Mouse (Mus musculus): Measurements from ENCODE around the gene Pla1a.
A peak's percentile ranks its signal among the peaks of the same experiment; 100 is the strongest.

Gene Pla1a

DNA sequence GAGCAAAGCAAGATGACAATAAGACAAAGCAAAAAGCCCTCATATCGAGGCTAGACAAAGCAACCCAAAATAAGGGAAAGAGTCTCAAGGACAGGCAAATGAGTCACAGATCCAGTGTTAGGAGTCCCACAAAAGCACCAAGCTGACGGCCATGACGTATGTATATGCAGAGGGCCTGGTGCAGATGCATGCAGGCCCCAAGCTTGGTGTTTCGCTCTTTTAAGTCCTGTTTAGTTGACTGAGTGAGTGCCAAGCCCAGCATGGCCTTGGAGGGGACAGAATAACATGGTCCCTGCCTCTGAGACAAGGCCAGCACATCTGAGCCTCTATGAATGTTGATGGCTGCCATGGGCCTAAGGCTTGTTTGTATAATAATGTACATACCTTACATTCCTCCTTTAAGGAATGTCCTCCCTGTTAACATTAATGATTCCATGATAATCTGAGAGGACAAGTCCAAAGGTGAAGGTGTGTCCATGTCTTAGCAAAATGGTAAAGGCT, 1.4 kb upstream of the Pla1a start:
- no peak for ATAC-seq (ENCODE audit: low TSS enrichment)

DNA sequence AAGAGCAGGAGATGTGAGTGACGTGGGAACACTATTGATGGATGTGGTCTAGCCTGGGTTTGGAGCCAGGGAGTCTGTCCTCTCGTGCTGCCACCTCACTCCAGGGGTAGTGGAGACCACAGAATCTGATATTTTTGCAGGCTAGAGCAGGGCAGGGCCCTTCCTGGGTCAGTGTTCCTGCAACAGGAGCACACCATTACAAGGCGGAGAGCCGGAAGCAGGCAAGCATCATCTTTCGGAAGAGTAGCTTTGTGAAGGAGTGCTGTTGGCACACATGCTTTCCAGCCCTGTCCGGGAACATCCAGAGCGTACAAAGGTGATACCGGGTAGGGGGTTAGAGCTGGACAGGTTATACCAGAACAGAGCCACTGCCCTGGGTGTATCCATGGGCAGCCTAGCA, 569 bp upstream of the Pla1a start:
- no peak for ATAC-seq (ENCODE audit: low TSS enrichment)

DNA sequence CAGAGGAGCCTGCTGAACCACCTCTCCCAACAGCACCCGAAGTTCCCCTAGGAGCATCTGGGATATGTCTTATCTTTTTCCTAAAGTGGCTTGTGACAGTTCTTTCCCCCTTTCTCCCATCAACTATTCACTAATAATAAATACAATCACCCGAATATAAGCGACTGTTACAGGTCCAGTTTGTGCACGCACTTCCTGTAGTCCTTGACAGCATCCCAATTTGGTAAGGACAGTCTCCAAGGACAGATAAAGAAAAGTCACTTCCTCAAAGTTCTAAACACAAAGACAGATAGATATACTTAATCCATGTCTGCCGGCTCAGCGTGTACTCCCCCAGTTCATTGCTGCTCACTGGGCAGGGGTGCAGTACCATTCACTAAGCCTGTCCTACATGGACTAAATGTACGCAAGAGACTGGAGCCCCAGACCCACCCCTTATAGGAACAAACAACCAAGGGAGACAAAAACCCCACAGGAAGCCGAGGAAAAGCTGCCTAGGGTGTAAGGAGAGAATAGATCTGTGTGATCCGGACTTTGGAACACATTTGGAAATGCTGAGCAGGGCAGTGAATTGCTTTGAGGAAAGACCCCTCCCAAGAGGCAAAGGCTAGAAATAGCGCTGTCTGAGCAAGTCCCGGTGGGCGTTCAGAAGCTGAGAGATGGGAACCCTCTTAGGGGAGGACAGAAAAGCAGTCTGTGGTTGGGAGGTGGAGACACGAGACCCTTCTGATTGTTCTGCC, 1.3 kb downstream of the Pla1a start:
- ATAC-seq (ENCODE audit: low TSS enrichment), result no peak

DNA sequence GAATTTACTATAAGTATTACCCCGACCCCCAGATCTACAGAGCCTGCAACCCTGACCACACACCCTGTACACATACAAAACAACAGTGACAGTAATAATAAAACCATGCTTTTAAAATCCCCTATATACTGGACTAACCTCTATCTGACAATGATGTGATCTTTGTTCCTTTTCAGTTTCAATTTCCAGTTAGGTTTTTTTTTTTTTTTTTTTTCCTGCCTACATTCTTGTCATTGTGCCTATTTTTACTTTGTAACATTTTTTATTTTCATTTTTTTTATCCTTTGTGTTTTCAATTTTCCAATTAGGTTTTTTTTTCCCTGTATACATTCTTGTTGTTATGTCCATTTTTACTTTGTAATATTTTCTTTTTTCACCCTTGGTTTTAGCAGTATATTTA, 7.1 kb downstream of the Pla1a start:
- no peak for ATAC-seq (ENCODE audit: low TSS enrichment)

GRCm38 (mm10) chr16:38425374-38425773, 7.6 kb downstream of the Pla1a start:
- no peak for ATAC-seq (ENCODE audit: low TSS enrichment)

DNA sequence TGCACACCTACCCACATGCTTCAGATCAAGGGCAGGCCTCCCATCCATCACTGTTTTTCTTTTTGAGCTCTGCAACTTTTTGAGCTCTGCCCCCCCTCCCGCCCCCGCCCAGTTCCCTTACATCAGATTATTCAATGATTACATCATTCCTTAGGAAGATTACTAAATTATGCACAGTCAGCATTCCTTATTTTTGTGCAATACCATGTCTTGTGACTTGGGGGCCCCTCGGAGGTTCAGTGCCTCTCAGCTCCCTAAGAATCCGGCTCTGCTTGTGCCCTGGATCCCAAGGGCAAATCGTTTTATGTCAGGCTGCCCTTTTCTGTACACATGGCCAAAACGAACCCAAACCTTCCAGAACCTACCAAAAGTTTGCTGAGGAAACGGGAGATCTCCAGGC, 18.0 kb downstream of the Pla1a start:
- no peak for ATAC-seq (ENCODE audit: low TSS enrichment)

- ATAC-seq (ENCODE audit: low TSS enrichment), result no peak
Observed at GRCm38 (mm10) chr16:38408416-38408815, 24.5 kb downstream of the Pla1a start.

DNA sequence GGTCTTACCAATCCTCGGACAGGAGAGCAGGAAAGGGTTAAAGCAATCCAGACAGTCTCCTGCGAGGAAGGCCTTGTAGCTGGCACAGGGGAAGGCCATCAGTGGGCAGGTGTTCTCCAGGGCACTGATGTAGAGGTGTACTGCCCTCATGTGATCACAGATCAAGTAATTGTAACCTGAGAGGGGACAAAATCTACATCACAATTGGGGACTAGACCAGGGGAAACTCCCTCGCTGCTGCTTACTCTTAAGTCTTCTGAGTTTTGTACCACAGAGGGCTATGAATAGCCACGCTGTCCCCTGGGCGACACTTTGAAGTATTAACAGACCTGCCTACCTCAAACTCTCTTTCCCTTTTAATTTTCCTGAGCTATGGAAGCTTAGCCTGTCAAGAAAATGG, 25.4 kb downstream of the Pla1a start:
- ATAC-seq (ENCODE audit: low TSS enrichment), result no peak

- no peak for ATAC-seq (ENCODE audit: low TSS enrichment)
Observed at GRCm38 (mm10) chr16:38406708-38407107, 26.2 kb downstream of the Pla1a start.

GRCm38 (mm10) chr16:38406293-38406692, 26.7 kb downstream of the Pla1a start:
- no peak for ATAC-seq (ENCODE audit: low TSS enrichment)

DNA sequence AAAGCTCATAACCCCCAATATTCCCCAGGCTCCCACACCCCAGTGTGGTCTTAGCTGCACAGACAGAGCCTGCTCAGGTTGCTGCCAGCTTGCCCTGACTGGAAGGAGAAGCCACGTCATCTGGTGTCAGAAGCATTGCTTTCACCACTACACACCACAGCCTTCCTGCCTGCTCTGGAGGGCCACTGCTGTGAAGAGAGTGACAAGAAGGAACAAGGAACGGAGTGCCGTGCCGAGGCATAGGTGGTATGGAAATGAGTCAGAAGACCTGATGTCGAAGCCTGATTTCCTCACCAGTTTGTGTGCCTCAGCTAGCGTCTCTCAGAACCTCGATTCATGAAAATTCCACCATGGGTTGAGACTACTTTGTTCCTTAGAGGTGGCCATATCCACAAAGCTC, 29.3 kb downstream of the Pla1a start:
- ATAC-seq (ENCODE audit: low TSS enrichment), result no peak

- ATAC-seq (ENCODE audit: low TSS enrichment), result no peak
Observed at GRCm38 (mm10) chr16:38401468-38401867, 31.5 kb downstream of the Pla1a start.

- ATAC-seq (ENCODE audit: low TSS enrichment), result no peak
Observed at GRCm38 (mm10) chr16:38400311-38400960, 32.5 kb downstream of the Pla1a start.

GRCm38 (mm10) chr16:38399531-38400231, 33.3 kb downstream of the Pla1a start:
- peak; percentile 87 for ATAC-seq (ENCODE audit: low TSS enrichment)

DNA sequence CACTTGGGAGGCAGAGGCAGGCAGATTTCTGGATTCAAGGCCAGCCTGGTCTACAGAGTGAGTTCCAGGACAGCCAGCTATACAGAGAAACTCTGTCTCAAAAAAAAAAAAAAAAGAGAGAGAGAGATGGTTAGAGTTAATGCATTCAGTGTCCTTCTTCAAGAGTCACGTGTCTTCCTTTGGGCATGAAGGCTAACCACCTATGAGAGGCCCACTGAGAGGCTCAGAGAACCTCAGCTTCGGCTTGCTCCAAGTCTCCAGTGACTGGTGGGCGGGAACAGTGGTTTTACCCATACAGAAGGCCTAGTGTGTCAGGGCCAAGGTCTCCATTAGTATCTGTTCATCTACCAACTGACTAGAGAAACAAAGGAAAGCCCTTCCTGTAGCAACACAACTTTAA, 33.9 kb downstream of the Pla1a start:
- no peak for ATAC-seq (ENCODE audit: low TSS enrichment)

DNA sequence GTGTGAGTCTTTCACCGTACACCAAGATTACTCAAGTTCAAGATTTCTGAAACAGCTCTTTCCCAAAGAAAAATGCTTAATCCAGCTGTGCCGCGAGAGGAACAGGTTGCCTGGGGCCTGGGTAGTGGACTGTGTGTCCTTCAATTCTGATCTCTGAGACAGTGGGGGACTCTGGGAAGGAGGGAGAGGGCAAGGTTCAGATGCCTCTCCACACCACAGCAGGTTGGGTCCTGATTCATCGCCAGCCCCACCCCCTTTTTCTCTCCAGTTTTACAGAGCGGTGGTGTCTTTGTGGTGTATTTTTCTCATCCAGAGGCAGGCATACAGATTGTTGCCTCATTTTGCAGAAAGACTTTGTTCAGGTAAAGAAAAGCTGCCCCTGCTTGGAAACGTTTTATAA, 34.7 kb downstream of the Pla1a start:
- ATAC-seq (ENCODE audit: low TSS enrichment), result no peak

DNA sequence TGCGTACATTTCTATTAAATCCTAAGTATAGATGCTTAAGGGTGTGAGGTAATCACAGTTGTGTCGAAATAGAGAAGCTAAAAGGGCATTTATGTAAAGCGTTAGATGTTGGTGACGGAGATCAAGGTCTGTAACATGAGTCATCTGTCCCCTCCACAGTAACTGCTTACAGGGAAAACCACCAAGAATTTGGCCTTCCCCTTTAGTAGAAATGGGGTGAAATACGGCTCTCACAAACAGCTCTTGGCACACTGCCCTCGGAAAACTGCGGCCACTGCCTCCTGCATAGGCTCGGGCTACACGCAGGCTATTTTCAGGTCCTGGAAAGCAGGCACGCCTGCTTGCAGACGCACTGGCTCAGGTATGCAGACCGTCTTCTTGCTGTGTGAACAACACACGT, 36.8 kb downstream of the Pla1a start:
- no peak for ATAC-seq (ENCODE audit: low TSS enrichment)

DNA sequence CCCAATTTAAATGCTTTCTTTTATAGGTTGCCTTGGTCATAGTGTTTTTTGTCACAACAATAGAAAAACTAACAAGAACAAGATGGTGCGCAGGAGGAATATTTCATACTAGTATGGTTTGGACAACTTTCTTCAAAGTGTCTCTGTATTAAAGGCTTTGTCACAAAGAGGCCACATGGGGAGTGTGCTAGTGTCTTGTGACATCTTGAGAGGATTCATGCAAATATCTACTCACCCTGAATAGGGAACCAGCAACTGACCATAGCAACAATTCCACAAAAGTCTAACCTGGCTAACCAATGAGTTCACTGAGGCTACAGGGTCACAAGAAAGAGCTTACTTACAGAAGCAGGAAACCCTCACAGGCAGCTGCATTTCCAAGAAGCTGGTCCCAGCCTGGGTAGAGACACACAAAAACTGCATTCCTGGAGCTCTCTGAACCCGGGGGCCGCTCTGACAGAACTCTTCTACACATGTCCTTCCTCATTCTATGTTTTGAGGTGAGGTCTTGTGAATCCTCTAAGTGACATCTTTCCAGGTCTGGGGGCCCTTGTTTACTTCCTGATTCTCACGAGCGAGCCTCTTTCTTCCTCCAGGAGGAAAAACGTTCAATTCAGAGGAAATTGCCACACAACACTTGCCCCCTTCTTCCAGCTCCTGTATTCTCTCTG, 37.8 kb downstream of the Pla1a start:
- no peak for ATAC-seq (ENCODE audit: low TSS enrichment)

GRCm38 (mm10) chr16:38394191-38394618, 38.7 kb downstream of the Pla1a start:
- ATAC-seq (ENCODE audit: low TSS enrichment), result no peak

DNA sequence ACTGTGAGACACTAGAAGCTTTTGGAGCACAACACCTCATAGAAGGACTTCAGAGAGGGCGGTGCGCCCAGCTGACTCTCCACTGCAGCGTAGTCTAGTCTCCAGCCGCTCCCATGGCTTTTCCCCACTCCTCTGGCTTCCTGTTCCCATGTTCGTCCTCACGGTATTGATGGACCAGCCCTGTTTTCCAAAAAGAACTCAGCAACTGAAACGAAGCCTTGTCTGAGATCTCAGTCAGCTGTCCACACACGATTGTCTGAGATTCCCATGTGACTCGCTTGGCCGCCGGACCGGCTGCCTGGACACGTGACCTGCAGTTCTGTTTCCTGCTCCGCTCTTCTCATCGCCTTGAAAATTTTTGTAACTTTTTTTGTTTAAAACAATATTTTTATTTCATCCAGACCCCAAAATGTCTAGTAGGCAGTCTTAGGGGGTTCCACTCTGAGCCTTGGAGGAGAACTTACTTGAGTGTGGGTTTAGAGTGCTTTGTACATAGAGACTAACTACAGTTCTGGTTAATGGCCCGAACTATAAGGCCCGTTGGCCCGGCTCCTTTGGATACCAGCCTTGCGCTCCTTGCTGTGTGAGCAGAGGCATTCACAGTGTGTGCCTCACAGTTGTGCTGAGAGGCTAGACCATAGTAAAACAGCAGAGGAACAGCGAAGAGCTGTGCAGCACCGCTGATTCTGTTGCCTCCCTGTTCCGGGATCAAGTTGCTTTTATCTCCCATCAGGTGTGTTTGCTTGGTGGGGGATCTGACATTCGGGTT, 40.6 kb downstream of the Pla1a start:
- peak; percentile 47; the same call in 1 of the 2 replicates for ATAC-seq (ENCODE audit: low TSS enrichment)

DNA sequence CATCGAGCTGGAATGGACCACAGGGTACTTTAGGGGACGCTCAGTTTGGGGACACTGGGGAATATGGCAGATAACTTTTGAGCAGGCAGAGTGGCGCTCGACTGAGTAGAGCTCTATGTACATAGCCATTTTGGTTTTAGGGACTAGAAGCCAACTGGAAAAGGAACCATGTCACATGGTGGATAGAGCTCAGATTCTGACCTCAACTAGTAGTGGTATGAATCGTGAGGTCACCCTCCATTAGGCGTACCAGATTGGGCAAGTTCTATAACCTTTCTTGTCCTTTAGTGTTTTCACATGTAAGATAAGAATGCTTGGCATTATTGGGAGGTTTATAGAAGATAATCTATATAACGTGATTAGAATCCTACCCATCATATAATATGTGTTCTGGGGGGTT, 42.6 kb downstream of the Pla1a start:
- ATAC-seq (ENCODE audit: low TSS enrichment), result no peak
